Mouse (Mus musculus) heart, postnatal 0 days (tissue): Measurements from ENCODE around the gene Ankrd36.

Experiments
- CTCF ChIP-seq: IDR thresholded peaks from 2 replicates; pipeline ENCODE4 v1.5.1; 2016; ENCODE audit warnings: antibody characterized with exemption, control low read depth, low read depth
- EP300 ChIP-seq: IDR thresholded peaks from 2 replicates; pipeline ENCODE4 v1.6.1; 2016; ENCODE audit warnings: antibody characterized with exemption, low read depth

GRCm38 (mm10) chr11:5521516-5522291, 47.8 kb upstream of the Ankrd36 start:
- no peak for TF ChIP-seq EP300
- peak; percentile 62 for TF ChIP-seq CTCF
